Mouse (Mus musculus): ENCODE results near the gene Cd28. TPM values are rescaled to one million over a fixed set of nuclear protein-coding genes. Genes with fewer than 3 reads are reported as not detected.

Cd28 gene
- polyA plus RNA-seq (2017; shearing (Covaris generic)): 100 to 1,000 TPM; 126 to 173 TPM

DNA sequence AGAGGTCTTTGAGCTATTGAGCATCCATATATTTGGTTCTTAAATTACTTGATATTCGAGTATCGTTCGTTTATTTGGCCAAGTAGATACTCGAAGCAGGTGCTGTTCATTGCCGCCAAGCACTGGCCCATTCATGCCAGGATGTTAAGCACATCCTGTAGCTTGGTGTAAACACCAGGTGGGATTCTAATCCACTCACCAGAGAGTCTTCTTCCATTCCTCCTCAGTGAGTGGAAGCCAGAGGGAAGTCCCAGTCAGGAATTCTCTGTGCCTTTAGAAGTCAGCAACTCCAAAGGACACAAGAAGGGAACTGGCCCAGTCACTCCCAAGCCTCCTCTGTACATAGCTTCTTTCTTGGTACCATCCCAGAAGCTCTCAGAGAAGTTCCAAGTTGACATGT is at the start of gene Cd28:
TSS of gene Cd28 (plus strand) at position 234 of the 400 bp plus-strand sequence.

Other genes starting within 250 kb of the Cd28 start
- 10 to 100 TPM in 1 of 2 experiments, 1 to 10 TPM in 1; 6.3 to 15.5 TPM for gene Raph1, start 149.7 kb upstream of the Cd28 start, polyA plus RNA-seq (2017; shearing (Covaris generic))
- gene Ctla4, start 170.2 kb downstream of the Cd28 start, polyA plus RNA-seq (2017; shearing (Covaris generic)): 100 to 1,000 TPM; 296 to 466 TPM

Measured in activated CD4-positive, CD25-positive, alpha-beta regulatory T cell (primary cell).